Mouse (Mus musculus) brain, embryonic 18.5 days (tissue): ENCODE data around the gene Cox10.

Source experiments
- DNase-seq: peaks from one replicate; pipeline ENCODE4 v3.0.0-alpha.2; 2012; ENCODE audit warnings: low read depth, low spot score

The Cox10 gene

DNA sequence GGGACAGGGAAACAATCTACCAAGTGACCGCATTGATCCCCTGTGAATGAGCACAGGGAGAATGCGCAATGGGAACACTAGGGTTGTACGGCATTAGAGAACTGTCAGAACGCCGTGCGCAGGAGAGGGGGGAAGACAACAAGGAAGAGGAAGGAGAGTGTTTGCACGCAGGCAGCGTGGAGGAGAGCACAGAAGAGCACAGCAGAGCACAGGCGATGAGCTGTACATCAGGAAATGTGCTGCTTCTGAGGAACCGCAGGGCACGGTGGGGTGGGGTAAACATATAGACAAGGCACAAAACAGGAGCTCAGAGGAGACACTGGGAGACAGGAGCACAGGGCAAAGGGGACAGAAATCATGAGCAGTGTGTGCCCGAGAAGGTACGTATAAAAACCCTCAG is 31.8 kb downstream of the Cox10 start:
- DNase-seq, result no peak

- no peak for DNase-seq
Observed at GRCm38 (mm10) chr11:64045041-64045440, 34.2 kb downstream of the Cox10 start.

- no peak for DNase-seq
Observed at GRCm38 (mm10) chr11:64044024-64044423, 35.2 kb downstream of the Cox10 start.

- DNase-seq, result no peak
Observed at GRCm38 (mm10) chr11:64041281-64041680, 38.0 kb downstream of the Cox10 start.

DNA sequence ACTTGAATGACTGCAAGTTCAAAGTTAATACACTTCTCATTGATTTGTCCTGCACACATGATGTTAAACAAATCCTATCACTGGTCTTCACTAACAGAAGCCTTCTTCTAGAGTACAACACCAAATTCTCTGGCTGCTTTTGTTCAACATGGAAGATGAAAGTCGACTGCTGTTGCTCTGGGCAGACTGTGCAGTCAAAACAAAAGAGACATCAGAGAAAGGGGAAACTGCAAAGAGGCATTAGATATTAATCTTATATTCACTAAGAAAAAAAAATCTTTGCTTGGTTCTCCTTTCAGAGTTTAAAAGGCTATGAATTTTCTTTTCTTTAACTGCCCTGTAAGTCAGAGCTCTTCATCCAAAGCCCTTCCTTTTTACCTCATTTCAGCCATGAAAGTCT is 39.7 kb downstream of the Cox10 start:
- DNase-seq, result no peak

DNA sequence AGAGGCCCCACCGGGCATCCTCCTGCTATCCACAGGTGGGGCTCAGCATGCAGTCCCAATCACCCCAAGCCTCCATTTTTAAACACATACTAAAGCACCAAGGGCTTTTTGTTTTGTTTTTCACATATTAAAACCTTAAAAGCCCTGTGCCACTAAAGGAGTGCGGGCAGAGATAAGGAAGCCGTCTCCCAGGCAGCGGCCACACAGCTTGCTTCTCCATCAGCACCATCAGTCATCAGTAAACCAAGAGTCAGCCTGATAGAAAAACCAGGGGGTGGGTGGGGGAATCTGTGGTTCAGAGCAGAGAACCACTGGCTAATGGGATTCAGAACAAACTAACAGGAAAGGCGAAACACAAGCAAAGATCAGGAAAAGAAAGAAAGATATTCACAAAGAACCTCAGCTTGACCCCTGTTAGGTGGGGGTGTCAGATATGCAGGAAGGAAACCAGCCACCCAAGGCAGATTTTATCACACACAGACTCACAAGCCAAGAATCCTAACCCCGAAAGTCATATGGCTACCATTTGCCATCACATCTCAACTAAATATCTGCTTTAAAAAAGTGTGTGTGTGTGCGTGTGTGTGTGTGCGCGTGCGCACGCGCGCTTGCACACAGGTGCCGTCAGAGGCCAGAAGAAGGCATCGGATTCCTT is 41.7 kb downstream of the Cox10 start:
- no peak for DNase-seq

DNA sequence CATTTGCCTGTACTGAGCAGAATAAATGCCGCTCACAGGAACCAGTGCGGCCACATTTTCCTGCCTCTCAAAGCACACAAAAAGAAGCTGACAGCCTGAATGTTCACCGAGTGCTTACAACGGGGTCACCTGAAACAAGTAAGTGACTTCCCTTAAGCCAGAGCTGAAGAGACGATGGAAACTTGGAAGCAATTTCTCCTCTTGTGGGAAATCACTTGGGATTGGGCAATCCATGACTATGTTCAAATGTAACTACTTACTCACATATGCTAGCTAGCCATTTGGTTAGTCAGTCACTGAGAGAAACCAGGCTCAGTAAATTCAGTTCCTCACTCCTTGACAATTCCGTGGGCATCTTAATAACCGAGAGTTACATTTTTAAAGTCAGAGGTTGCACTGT is 43.0 kb downstream of the Cox10 start:
- no peak for DNase-seq

DNA sequence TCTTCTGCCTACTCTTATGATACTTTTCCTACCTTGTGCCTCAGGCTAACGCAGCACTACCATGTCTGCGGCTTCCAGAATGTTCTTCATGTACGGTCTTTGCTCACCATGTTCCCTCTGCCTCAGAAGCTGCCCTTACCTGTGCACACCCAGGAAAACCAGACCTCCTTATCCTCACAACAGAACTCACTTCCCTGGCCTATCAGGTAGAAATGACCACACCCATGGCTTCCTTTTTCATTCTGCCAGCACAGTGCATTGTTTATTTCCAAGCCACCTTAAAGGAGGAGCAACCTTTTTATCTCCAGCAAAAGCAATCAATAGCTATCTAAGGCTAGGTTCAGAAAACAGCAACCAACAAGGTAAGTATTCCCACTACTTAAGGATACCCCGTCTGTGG is 43.6 kb downstream of the Cox10 start:
- no peak for DNase-seq

DNA sequence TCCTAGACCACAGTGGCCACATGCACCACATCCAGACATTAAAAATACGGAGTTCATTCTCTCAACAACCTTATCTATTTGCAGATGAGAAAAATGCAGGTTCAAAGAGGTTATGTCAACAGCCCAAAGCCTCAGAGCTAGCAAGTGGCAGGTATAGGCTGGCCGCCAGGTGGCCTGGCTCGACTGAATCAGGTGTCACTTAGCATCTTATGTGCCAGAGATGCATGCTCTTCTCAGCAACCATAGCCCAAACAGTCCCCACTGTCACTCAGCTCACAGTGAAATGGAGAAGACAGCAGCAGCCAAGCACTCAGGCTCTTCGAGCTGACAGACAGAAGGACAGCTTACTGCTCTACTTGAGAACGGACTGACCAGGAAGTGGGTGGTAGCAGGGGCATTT is 44.6 kb downstream of the Cox10 start:
- no peak for DNase-seq

- DNase-seq, result no peak
Observed at GRCm38 (mm10) chr11:64027423-64027822, 51.8 kb downstream of the Cox10 start.

- DNase-seq, result no peak
Observed at GRCm38 (mm10) chr11:64025843-64026242, 53.4 kb downstream of the Cox10 start.

- DNase-seq, result no peak
Observed at GRCm38 (mm10) chr11:64024575-64024974, 54.7 kb downstream of the Cox10 start.

- DNase-seq, result no peak
Observed at GRCm38 (mm10) chr11:64023380-64023981, 55.8 kb downstream of the Cox10 start.

DNA sequence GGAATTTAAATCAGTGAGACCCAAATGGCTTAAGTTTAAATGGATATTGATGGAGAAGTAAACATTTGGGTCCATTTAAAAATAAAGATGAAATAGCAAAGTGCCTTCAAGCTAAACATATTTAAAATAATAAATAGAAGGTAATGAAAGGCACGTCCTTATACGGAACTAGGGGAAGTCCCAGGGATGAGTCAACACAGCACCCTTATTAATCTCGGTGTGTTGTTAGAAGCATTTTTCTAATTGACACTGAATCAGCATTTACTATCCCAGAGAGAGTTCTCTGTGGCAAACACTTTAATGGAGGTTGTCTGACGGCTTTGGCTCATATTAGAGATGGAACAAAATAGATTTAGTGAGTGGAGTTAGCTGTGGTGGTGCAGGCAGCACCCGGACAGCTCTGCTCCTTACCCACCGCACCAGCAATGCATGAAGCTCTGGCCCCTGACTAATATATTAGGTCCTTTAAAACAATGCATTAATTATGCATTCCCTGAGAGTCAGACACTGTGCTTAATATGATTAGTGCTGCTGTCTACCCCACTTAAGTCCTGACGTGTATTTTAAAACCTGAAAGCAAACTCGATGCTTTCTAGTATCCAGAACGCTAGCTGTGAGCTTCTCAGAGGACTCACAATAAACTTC is 56.7 kb downstream of the Cox10 start:
- no peak for DNase-seq

DNA sequence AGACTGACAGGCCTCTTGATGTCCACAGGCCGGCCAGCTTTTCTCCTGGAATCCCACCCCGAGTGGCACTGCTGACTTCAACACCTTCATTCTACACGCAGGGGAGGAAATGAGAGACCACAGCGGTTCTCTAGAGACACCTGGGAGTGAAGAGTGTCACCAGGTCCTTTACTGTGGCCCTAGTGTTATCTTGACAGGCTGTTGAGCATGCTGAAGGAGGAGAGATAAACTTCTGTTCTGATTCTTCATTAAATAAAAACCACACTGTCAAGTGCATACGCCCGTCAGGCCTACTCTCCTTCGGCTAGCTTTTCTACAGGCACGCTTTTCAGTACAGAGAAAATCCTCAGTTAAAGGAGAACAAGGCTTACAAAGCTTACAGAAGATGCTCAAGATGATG is 60.0 kb downstream of the Cox10 start:
- no peak for DNase-seq

- no peak for DNase-seq
Observed at GRCm38 (mm10) chr11:64018165-64018564, 61.1 kb downstream of the Cox10 start.

DNA sequence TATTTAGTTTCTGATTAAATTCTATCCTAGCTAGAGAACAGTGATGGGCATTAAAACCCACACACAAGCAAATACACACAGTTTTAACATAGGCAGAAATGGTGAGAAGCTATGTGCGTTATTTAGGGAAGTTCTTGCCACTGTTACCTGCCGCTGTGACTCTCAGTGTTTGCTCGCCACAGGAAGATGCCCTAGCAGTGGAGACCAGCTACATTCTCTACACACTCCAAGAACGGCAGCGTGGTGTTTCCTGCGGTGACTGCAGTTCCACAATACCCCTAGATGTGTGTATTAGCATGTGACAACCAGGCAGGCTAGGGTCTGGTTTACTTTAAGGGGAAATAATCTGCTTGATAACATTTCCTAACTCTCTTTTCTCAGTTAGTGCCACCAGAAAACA is 64.0 kb downstream of the Cox10 start:
- DNase-seq, result no peak

DNA sequence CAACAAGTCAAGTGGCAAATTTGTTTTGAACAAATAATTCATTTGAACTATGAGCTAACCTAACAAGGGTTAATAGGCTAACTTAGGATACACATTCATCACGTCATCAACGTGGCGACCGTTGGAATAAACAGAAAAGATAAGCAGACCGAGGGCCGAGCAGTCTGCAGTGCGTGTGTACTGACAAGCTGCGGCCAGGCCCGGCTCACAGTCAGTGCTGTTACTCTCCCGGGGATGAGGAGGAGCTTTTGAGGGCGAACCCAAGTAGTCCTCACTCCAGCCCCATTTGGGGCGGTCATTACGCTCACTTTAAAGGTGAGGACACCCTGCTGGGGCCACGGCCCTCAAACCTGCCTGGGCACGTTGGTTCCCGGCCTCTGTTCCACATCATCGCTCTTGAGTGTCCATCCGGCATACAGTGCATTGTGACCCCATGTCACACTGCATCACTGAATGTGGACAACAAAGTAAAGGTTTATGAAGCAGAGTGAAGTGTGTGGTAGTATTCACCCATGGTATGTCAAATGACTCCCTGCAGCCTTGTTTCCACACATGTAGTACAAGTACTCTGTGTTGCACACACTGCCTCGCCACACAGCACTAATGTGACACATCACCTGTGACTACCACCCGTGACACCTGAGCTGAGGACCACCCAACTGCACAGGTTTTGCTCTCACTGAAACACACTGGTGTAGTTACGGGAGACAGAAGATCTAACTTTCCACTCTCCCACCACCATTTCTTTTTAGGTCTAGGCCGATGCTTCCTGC is 68.4 kb downstream of the Cox10 start:
- DNase-seq, result no peak

- no peak for DNase-seq
Observed at GRCm38 (mm10) chr11:64004152-64004551, 75.1 kb downstream of the Cox10 start.

DNA sequence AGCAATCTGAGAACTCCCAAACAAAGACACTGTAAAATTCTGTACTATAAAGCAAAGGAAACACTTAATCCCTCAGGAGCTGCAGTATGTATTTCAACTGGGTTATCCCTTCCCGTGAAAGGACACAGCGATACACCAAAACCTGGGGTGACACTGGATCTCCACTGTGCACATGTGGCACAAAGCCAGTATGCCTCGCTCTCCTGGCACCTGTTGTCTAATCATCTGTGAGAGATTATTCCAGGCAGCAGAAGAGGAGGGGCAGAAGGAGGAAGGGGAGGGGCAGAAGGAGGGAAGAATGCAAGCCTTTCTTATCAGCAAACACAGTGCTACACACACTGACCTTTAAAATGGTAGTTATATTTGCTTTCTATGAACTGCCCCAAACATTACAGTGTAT is 75.8 kb downstream of the Cox10 start:
- DNase-seq, result no peak

- DNase-seq, result no peak
Observed at GRCm38 (mm10) chr11:64002629-64003028, 76.6 kb downstream of the Cox10 start.

DNA sequence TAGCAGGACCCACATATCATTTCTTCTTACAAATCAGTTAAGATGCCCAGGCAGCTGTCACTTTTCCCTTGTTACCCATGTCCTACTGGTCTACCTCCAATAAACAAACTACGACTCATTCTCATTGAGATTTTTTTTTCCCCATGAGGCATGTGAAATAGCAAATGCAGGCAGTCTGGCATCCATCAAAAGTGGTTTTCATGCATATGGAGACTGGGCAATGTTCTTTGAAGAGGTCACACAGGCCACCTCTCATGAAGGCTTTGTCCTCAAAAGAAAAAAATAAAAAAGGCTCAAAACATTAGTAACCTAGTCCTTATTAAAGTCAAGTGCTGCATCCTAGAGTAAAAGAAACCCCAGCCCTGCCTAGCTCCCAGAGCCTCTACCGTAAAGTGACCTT is 78.2 kb downstream of the Cox10 start:
- DNase-seq, result no peak
